Mouse (Mus musculus) liver, embryonic 12.5 days (tissue): ENCODE measurements at regions not wholly inside any gene's neighbourhood (a gene's known extent, or its start where the extent isn't known, plus 50 kb on each side); places are given as distances from the start of the nearest gene placed in this dataset.

Experiments used
- ATAC-seq: fragments of 200-750 bp; cut with Nextera tagmentation; 2 replicates; pipeline ENCODE4 v1.8.0; 2017; ENCODE audit warnings: moderate number of reproducible peaks, mild to moderate bottlenecking, moderate library complexity
- H3K27ac ChIP-seq: fragments of 300-500 bp; sonication (generic); 2 replicates; pipeline ENCODE4 v1.5.1; 2016; ENCODE audit warnings: mild to moderate bottlenecking
- H3K27me3 ChIP-seq: fragments of 300-500 bp; sonication (generic); replicated peaks from 2 replicates; pipeline ENCODE4 v1.6.1; 2016; ENCODE audit warnings: mild to moderate bottlenecking, moderate library complexity
- H3K36me3 ChIP-seq: fragments of 300-500 bp; sonication (generic); 2 replicates; pipeline ENCODE4 v1.6.1; 2016; ENCODE audit warnings: mild to moderate bottlenecking, moderate library complexity
- H3K4me1 ChIP-seq: fragments of 300-500 bp; sonication (generic); 2 replicates; pipeline ENCODE4 v1.6.1; 2016
- H3K4me2 ChIP-seq: fragments of 300-500 bp; sonication (generic); 2 replicates; pipeline ENCODE4 v1.6.1; 2016; ENCODE audit warnings: mild to moderate bottlenecking, moderate library complexity
- H3K4me3 ChIP-seq: fragments of 300-500 bp; sonication (generic); 2 replicates; pipeline ENCODE4 v1.5.1; 2016; ENCODE audit warnings: mild to moderate bottlenecking, moderate library complexity
- H3K9ac ChIP-seq: fragments of 300-500 bp; sonication (generic); 2 replicates; pipeline ENCODE4 v1.6.1; 2016; ENCODE audit warnings: mild to moderate bottlenecking, moderate library complexity
- H3K9me3 ChIP-seq: fragments of 300-500 bp; sonication (generic); replicated peaks from 2 replicates; pipeline ENCODE4 v1.6.1; 2016; ENCODE audit warnings: mild to moderate bottlenecking, moderate library complexity
- WGBS: fragments of 180-500 bp; shearing (Covaris S2); methylation state at CpG from one replicate; pipeline ENCODE4 v1.1.7; 2016; ENCODE audit not compliant: insufficient replicate concordance; 5-methylcytosine and 5-hydroxymethylcytosine counted together

DNA sequence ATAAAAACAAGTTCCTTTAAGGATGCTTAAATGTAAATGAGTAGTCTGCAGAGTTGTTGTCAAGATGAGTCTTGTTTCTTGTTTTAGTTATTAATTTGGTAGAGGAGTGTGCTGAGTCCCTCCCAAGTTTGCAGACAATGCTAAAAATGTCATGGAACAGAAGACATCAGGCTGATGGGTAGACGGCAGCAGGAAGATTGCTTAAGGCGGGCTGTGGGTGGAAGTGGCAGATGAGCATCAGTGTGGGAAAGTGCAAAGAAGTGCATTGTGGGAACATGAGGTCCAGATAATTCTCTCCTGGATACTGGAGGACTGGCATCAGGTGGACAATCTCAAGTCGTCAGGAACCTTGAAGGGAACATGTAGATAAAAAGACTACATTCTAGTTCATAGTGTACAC is 323.2 kb downstream of the Rnf144a start:
- Histone ChIP-seq H3K4me1 (no peaks in the 10 kb centered on the region), H3K36me3 (no peaks in the 10 kb centered on the region), H3K27me3 (no peaks in the 10 kb centered on the region), H3K4me2 (no peak overlapping the region), H3K4me3 (no peak overlapping the region), H3K9me3 (no peaks in the 10 kb centered on the region), H3K9ac (no peak overlapping the region), H3K27ac (no peak overlapping the region)
- 47% methylated on average over 3 of the region's 3 CpGs for WGBS
- no peak for ATAC-seq

DNA sequence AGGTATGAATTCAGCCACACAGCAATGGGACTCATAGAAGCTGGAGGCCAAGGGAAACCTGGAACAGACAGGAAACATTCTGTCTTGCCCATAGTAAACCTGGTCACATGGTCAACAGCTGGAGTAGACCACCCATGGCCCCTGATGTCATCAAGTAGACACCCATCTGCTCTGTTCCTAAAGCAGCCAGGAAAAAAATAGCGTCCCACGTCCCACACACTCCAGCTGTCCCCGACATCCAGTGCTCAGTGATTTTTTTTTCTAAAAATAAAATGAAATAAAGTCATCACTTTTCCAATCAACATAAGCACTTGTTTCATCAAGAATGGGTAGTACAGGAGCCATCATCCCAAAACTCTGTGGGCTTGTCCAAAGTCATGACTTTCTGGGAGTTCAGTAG is 326.7 kb downstream of the Rnf144a start:
- no peak for ATAC-seq
- Histone ChIP-seq H3K36me3 (no peaks in the 10 kb centered on the region), H3K4me2 (no peak overlapping the region), H3K4me3 (no peak overlapping the region), H3K27me3 (no peaks in the 10 kb centered on the region), H3K9me3 (no peaks in the 10 kb centered on the region), H3K4me1 (no peaks in the 10 kb centered on the region), H3K27ac (no peak overlapping the region), H3K9ac (no peak overlapping the region)
- WGBS: 75% methylated on average over 3 of the region's 3 CpGs

DNA sequence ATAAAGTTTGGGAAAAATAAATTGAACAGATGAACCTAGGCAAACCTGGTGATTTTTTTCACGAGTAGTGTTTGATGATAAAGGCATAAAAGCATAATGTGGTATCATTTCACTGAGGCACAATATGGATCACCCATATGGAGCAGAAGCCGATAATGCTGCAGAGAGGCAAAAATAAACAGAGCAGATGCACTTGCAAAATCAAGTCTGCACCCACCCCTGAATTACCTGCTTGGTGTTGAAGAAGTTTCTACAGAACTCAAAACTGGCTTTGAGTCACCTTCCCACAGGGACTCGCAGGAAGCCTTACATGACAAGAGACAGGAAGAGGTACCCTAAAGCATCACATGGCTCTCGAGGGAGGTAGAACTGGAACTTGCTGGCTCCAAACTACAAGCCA is 328.1 kb downstream of the Rnf144a start:
- Histone ChIP-seq H3K27me3 (no peaks in the 10 kb centered on the region), H3K36me3 (no peaks in the 10 kb centered on the region), H3K9ac (no peak overlapping the region), H3K4me1 (no peaks in the 10 kb centered on the region), H3K4me2 (no peak overlapping the region), H3K4me3 (no peak overlapping the region), H3K27ac (no peak overlapping the region), H3K9me3 (no peaks in the 10 kb centered on the region)
- no peak for ATAC-seq
- 55% methylated on average over 4 of the region's 4 CpGs for WGBS

DNA sequence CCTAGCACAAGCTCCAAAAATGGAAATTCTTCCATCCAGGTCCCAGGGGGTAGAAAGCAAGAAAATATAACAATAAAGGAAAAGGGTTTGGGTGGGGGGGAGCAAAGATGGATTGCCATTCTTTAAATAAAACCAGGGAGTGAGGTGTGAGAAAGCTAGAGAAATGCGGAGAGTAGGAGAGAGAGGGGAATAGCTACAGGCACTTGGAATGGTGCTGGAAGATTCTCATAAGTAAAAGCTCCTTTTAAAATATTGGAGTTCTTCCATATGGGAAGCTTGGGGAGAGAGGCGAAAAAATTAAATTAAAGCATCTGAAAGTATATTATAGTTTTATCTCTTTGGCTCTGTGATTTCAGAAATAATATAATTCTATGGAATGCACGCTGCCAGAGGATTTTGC is 328.6 kb downstream of the Rnf144a start:
- no peaks in the 10 kb centered on the region for H3K4me1 ChIP-seq
- H3K9me3 ChIP-seq: no peaks in the 10 kb centered on the region
- no peak overlapping the region for H3K4me3 ChIP-seq
- H3K27ac ChIP-seq: no peak overlapping the region
- no peaks in the 10 kb centered on the region for H3K27me3 ChIP-seq
- no peak overlapping the region for H3K9ac ChIP-seq
- no peaks in the 10 kb centered on the region for H3K36me3 ChIP-seq
- no peak for ATAC-seq
- WGBS: 75% methylated on average over 3 of the region's 3 CpGs
- H3K4me2 ChIP-seq: no peak overlapping the region

DNA sequence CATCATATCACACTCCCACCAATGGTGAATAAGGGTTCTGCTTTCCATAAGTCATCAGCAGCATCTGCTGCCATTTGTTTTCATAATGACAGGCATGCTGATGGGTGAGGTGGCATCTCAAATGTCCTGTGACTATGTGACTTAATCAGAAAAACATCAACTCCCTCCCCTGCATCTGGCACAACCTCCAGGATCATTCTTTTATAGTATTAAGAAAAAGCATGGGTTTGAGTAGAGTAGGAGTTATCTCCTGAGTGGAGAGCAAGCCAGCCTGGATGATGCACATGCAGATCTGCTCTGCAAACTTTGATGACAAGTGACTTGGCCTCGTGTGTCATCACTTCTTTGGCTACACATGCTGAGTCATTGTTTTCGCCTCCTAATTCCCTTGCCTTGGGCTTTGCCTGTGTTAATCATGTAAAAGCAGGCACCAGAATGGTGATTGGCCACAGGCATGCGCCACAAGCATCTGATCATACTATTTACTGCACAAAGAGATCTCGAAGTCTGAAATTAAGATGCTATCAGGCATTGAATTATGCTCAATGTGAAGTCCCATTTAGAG is 335.9 kb downstream of the Rnf144a start:
- WGBS: 44% methylated on average over 4 of the region's 4 CpGs
- no peak for ATAC-seq

DNA sequence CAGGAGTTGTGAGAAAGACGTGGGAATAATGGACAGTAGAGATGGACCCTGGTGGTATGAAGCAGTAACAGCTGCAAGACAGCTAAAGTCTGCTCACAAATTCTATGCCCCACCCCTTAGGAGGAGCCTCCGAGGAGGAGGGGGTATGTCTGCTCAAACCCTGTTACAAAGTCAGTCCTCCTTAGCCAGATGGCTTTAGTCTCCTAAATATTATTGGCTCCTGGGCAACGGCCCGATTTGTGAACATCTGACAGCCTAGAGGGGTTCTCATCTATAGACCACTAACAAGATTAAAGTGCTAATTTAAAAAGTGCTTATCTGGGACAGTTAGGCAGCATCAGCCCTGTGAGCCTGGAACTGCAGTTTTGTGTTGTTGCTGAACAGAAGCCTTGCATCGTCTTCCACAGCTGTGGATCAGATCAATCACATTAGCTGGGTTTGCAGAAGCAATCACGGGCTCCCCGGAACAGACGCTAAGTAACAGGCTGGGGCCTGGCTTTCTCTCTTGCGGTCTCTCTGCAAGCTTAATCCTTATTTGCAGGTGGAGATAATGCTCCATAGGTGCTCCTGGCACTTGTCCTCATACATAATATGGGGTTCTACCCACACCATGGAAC is 339.3 kb downstream of the Rnf144a start:
- no peak for ATAC-seq
- no peak overlapping the region for H3K9ac ChIP-seq
- WGBS: 34% methylated on average over 9 of the region's 9 CpGs
- no peak overlapping the region for H3K4me2 ChIP-seq
- H3K27ac ChIP-seq: no peak overlapping the region
- no peaks in the 10 kb centered on the region for H3K9me3 ChIP-seq
- H3K36me3 ChIP-seq: no peaks in the 10 kb centered on the region
- no peaks in the 10 kb centered on the region for H3K27me3 ChIP-seq
- no peaks in the 10 kb centered on the region for H3K4me1 ChIP-seq
- no peak overlapping the region for H3K4me3 ChIP-seq

More for the DNA sequence above, 335.9 kb downstream of the Rnf144a start:
- Histone ChIP-seq H3K27ac (no peak overlapping the region), H3K4me1 (no peaks in the 10 kb centered on the region), H3K4me2 (no peak overlapping the region), H3K27me3 (no peaks in the 10 kb centered on the region), H3K36me3 (no peaks in the 10 kb centered on the region), H3K9me3 (no peaks in the 10 kb centered on the region), H3K9ac (no peak overlapping the region), H3K4me3 (no peak overlapping the region)

DNA sequence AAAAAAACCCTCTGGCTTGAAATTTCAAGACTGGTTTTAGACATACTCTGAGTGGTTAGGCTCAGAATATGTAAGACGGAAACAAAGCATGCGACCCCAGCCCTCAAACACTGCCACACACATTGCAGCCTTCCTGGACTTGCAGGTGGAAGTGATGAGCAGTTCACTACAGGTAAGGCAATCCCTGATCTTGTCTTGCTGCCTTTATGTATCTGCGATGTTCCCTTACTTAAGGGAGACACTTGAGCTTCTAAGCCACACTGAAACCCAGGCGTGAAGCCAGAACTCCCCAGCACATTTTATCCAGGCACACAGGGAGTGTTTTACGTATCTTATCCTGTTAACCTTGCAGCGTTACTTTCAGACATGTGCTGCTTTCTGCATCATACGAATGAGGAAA is 342.9 kb downstream of the Rnf144a start:
- 65% methylated on average over 7 of the region's 7 CpGs for WGBS
- H3K9me3 ChIP-seq: no peaks in the 10 kb centered on the region
- H3K9ac ChIP-seq: no peak overlapping the region
- H3K4me3 ChIP-seq: no peak overlapping the region
- 0 out of 2 replicates have a peak, but pooled peaks cover 8% of the 10 kb centered on the region for H3K4me1 ChIP-seq
- H3K4me2 ChIP-seq: no peak overlapping the region
- ATAC-seq: no peak
- no peak overlapping the region for H3K27ac ChIP-seq
- H3K27me3 ChIP-seq: no peaks in the 10 kb centered on the region
- H3K36me3 ChIP-seq: no peaks in the 10 kb centered on the region

DNA sequence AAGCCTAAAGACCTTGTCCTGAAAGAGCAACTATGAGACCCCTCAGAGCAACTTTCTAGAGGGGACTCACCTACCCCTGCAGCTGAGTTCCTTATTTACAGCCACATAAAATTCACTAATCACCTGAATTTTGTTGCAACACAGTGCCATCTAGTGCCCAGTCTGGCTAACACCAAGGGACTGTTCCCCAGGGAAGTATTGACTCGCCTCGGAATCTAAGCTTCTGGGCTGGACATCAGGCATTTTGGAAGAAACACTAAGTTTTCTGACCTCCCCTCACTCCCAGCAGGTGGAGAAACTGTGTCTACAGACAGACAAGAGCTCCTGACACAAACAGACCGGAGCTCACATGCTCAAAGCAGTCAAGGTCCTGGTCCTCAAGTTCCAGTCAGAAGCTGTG is 343.4 kb downstream of the Rnf144a start:
- H3K36me3 ChIP-seq: no peaks in the 10 kb centered on the region
- no peak overlapping the region for H3K27ac ChIP-seq
- WGBS: 10% methylated on average over 3 of the region's 3 CpGs
- H3K27me3 ChIP-seq: no peaks in the 10 kb centered on the region
- no peak overlapping the region for H3K4me3 ChIP-seq
- H3K4me2 ChIP-seq: no peak overlapping the region
- H3K9me3 ChIP-seq: no peaks in the 10 kb centered on the region
- 0 out of 2 replicates have a peak, but pooled peaks cover 8% of the 10 kb centered on the region for H3K4me1 ChIP-seq
- no peak for ATAC-seq
- no peak overlapping the region for H3K9ac ChIP-seq

DNA sequence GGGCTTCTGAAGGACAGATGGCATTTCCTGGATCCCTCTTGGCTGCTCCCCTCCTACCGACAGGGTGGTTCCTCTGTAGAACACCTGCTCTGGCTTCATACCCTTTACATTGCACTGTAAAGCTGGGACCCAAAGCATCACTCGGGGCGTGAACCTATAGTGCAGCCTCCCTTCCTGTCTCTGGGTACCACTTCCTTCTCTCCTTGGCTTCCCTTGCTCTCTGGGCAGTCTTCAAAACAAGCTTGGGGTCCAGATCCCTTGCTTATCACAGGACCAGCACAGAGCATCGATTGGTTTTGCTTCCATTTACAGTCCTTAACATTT is 346.4 kb downstream of the Rnf144a start:
- ATAC-seq: no peak
- no peaks in the 10 kb centered on the region for H3K9me3 ChIP-seq
- no peak overlapping the region for H3K4me3 ChIP-seq
- no peaks in the 10 kb centered on the region for H3K27me3 ChIP-seq
- H3K27ac ChIP-seq: no peak overlapping the region
- H3K9ac ChIP-seq: no peak overlapping the region
- H3K36me3 ChIP-seq: no peaks in the 10 kb centered on the region
- WGBS: 24% methylated on average over 4 of the region's 4 CpGs
- peak overlapping the region; percentile 42 for H3K4me2 ChIP-seq
- H3K4me1 ChIP-seq: 0 out of 2 replicates have a peak, but pooled peaks cover 8% of the 10 kb centered on the region

DNA sequence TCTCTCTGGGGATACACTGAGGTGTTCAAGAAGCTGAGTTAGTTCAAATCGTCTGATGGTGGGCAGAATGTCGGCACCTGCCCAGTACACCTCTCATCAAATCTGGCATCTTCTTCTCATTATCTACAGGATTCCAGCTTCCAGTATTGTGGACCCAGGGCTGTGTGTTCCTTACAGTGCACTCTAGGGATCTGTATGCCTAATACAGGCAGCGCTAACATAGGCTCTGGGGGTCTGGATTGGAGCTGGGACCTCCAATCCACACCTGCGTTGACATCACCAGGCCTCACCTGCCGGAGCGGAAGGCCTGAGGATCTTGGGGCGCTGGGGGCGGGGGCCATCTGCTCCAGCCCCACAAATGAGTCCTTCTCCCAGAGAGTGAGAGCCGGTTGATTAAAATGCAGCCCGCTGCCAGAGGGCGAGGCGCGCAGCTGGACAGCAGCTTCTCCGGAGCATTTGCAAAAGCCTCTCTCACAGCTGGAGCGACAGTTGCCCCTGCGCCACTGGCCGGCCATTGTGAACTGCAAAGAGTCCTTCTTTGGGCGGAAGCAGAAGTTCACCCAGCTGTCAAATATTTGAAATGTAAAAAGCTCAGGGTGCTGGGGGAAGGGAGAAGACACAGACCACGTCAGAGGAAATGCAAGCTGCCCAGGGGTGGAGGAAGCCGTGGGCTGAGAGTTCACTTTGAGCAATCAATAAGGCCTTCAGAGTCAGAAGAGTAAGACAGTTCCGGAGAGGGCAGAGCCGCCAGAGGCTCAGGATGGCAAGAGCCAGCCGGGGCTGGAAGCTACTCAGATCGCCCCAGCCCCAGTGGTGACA is 347.0 kb downstream of the Rnf144a start:
- Histone ChIP-seq H3K27me3 (no peaks in the 10 kb centered on the region), H3K4me3 (peak overlapping the region; percentile 9; the same call in 1 of the 2 replicates), H3K36me3 (no peaks in the 10 kb centered on the region), H3K27ac (no peak overlapping the region), H3K4me2 (peak overlapping the region; percentile 42), H3K9ac (no peak overlapping the region), H3K4me1 (0 out of 2 replicates have a peak, but pooled peaks cover 8% of the 10 kb centered on the region), H3K9me3 (no peaks in the 10 kb centered on the region)
- 9% methylated on average over 24 of the region's 24 CpGs for WGBS
- ATAC-seq: no peak

DNA sequence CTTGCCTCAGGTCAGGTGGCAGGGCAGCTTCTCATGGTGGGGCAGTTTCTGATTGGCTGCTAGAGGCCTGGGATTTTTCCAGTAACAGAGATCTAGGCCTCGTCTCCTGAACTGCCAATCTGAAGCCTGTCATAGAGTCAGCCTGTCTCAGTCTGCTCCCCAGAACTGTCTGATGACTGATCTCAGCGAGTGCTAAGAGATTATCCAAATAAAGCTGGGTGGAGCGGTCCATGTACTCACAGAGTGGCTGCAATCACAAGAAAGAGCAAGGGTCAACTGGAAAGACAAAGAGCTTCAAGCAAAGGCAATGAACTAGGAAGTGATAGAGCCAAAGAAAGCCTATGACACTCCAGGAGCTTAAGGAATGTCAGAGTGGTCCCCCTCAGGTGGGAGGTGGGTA is 354.7 kb downstream of the Rnf144a start:
- Histone ChIP-seq H3K4me2 (no peak overlapping the region), H3K4me1 (no peaks in the 10 kb centered on the region), H3K4me3 (no peak overlapping the region), H3K9me3 (no peaks in the 10 kb centered on the region), H3K27me3 (no peaks in the 10 kb centered on the region), H3K9ac (no peak overlapping the region), H3K27ac (no peak overlapping the region), H3K36me3 (no peaks in the 10 kb centered on the region)
- 36% methylated on average over 3 of the region's 3 CpGs for WGBS
- ATAC-seq: no peak

DNA sequence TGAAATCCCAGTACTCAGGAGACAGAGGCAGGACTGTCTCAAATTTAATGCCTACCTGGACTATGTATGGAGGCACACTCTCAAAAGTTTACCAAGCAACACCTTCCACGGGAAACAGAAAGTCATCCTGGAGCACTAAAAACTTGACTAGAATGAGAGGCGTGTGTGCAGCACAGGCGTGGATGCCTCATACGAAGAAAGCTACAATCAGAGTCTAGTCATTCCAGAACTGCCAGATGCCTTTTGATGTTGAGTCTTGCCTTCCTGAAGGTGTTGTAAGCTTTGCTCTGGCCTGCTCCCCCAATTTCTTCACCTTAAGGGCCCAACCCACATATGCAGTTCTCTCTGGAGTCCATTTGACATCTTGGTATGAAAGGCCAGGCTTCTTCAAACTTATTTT is 356.0 kb downstream of the Rnf144a start:
- ATAC-seq: no peak
- WGBS: 66% methylated on average over 4 of the region's 4 CpGs
- H3K9me3 ChIP-seq: no peaks in the 10 kb centered on the region

More for the DNA sequence above, 356.0 kb downstream of the Rnf144a start:
- Histone ChIP-seq H3K36me3 (no peaks in the 10 kb centered on the region), H3K4me2 (no peak overlapping the region), H3K9ac (no peak overlapping the region), H3K27me3 (no peaks in the 10 kb centered on the region), H3K4me3 (no peak overlapping the region), H3K27ac (no peak overlapping the region), H3K4me1 (no peaks in the 10 kb centered on the region)
